Comparison of ENCODE assay signal across 9 mouse cellular contexts in genomic region chr7:70576112-70576910, GRCm38 (mm10).
DNase-seq lines count a peak whose midpoint lies in the region; ATAC-seq and TF ChIP-seq lines count a peak whose summit lies in the region.
"Had no signal": no experiment of that assay in that cellular context is flagged by ENCODE, and none has a peak within 500 bp of the region (broad histone marks: within the 10 kb centered on the region; RNA-seq: fewer than 3 reads in every experiment).

No protein-coding gene starts in this region.

- ATAC-seq in lung, embryonic 15.5 days (ENCODE audit: borderline replicate concordance, extremely low read depth, low FRiP score, low TSS enrichment): no peak

- peaks cover 13% of the 10 kb centered on the region for H3K4me1 ChIP-seq in heart, embryonic 10.5 days
- peaks cover 12% of the 10 kb centered on the region for H3K4me1 ChIP-seq in lung, embryonic 15.5 days
- H3K4me1 ChIP-seq: megakaryocyte, embryonic 14.5 days had no signal

- no peaks in the 10 kb centered on the region for H3K9me3 ChIP-seq in heart, embryonic 10.5 days
- H3K9me3 ChIP-seq in lung, embryonic 15.5 days: no peaks in the 10 kb centered on the region
- H3K9me3 ChIP-seq: megakaryocyte, embryonic 14.5 days had no signal

- H3K27ac ChIP-seq in heart, embryonic 10.5 days: no peak overlapping the region
- H3K27ac ChIP-seq in lung, embryonic 15.5 days: peak overlapping the region; percentile 66; the same call in 1 of the 2 replicates

- H3K27me3 ChIP-seq in heart, embryonic 10.5 days (ENCODE audit: insufficient read depth, poor library complexity, severe bottlenecking): no peaks in the 10 kb centered on the region
- H3K27me3 ChIP-seq in lung, embryonic 15.5 days: no peaks in the 10 kb centered on the region
- H3K27me3 ChIP-seq: megakaryocyte, embryonic 14.5 days had no signal

- no peak overlapping the region for H3K4me2 ChIP-seq in lung, embryonic 15.5 days

- 30% methylated on average over 15 of the region's 15 CpGs for WGBS in heart, embryonic 10.5 days
- 28% methylated on average over 15 of the region's 15 CpGs for WGBS in lung, embryonic 15.5 days

- no peak overlapping the region for H3K9ac ChIP-seq in lung, embryonic 15.5 days

- peak; percentile 85 for DNase-seq in heart, adult 11 months
- DNase-seq in heart, embryonic 10.5 days (ENCODE audit: low spot score): no peak
- peak; percentile 14 for DNase-seq in ES-CJ7 (ENCODE audit: low read depth, low spot score)
- DNase-seq in brain, embryonic 14.5 days (ENCODE audit: low read depth): peak; percentile 78
- no peak for DNase-seq in spleen, adult 18-20 months
- DNase-seq in right cerebral cortex, adult 18-20 months: no peak
- DNase-seq in urinary bladder, postnatal 25 days (ENCODE audit: low spot score): no peak

- TF ChIP-seq POLR2A in brain, embryonic 14.5 days (IDR thresholded peaks at IDR 0.05; ENCODE audit: borderline replicate concordance, extremely low read depth, insufficient read depth, insufficient read length, poor library complexity, severe bottlenecking): no peak

- no peaks in the 10 kb centered on the region for H3K36me3 ChIP-seq in heart, embryonic 10.5 days
- H3K36me3 ChIP-seq in lung, embryonic 15.5 days: no peaks in the 10 kb centered on the region

- H3K4me3 ChIP-seq in heart, embryonic 10.5 days: no peak overlapping the region
- H3K4me3 ChIP-seq in lung, embryonic 15.5 days: no peak overlapping the region
- H3K4me3 ChIP-seq: megakaryocyte, embryonic 14.5 days had no signal

- no peak for TF ChIP-seq CTCF in brain, embryonic 14.5 days (IDR thresholded peaks at IDR 0.05; ENCODE audit: borderline replicate concordance, extremely low read depth, insufficient read depth, insufficient read length)

Comparison
In these comparisons a context has a peak if more than half of its experiments do, and no peak if none do; other contexts are left out.
1. DNase-seq: peak in heart, adult 11 months (single experiment), ES-CJ7 (single experiment) and brain, embryonic 14.5 days (single experiment); none in heart, embryonic 10.5 days (single experiment), spleen, adult 18-20 months (0 of 2), right cerebral cortex, adult 18-20 months (single experiment) and urinary bladder, postnatal 25 days (single experiment).